ENCODE assay signal across 23 mouse cellular contexts in the genomic region with DNA sequence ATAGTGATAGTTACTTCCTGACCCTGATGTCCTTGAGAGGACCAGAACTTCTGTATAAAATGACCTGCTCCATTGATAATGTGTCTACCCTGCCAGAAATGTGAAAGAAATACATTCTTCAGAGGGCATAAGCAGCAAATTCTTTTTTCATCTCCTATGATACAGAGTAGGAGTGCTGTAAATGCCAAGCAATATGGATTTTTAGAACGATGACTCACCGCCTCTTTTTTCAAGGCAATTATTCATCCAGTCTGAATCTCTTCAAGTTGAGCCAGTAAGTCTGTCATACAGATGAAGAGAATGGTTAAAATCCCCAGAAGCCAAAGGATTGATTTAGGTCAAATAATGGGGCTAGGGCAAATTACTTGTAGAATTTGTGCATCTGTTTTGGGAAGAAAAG.
DNase-seq lines count a peak whose midpoint lies in the region; ATAC-seq and TF ChIP-seq lines count a peak whose summit lies in the region.
"Had no signal": no experiment of that assay in that cellular context is flagged by ENCODE, and none has a peak within 500 bp of the region (broad histone marks: within the 10 kb centered on the region; RNA-seq: fewer than 3 reads in every experiment).

No protein-coding gene starts in this region.

- ATAC-seq in frontal cortex, adult (ENCODE audit: low TSS enrichment): peak; percentile 91
- ATAC-seq in inflammation-experienced regulatory T-cells, adult 6 months: no peak
- ATAC-seq: forebrain, embryonic 14.5 days; hindbrain, embryonic 16.5 days had no signal

- DNase-seq in frontal cortex, postnatal 25 days (ENCODE audit: low spot score in 2 of 2): no peak
- no peak for DNase-seq in left cerebral cortex, adult 2 months (ENCODE audit: extremely low spot score in 1 of 2, low spot score in 2 of 2)
- DNase-seq in left cerebral cortex, postnatal 10 days (ENCODE audit: extremely low spot score in 1 of 2, low spot score in 2 of 2): no peak
- peak; percentile 11 for DNase-seq in 3T3-L1 (ENCODE audit: low read depth, low spot score)
- peak; percentile 42 for DNase-seq in telencephalon, adult 2 months (ENCODE audit: low read depth, low spot score)
- DNase-seq: adrenal gland, adult 2 months; adrenal gland, postnatal 25 days; cerebellum, adult 8-10 months; cerebellum, postnatal 14 days; embryo, embryonic 11 days; gastrocnemius, postnatal 10 days; heart, adult 18-20 months; heart, postnatal 10 days; heart, postnatal 4 days had no signal

- no peak overlapping the region for H3K4me3 ChIP-seq in left cerebral cortex, adult 2 months
- H3K4me3 ChIP-seq: embryonic facial prominence, embryonic 15.5 days; erythroblast, embryonic 14.5 days; forebrain, embryonic 10.5 days; heart, embryonic 10.5 days; hindbrain, embryonic 12.5 days had no signal

- TF ChIP-seq CTCF in left cerebral cortex, adult 2 months (IDR thresholded peaks at IDR 0.05): no peak

- H3K27ac ChIP-seq in left cerebral cortex, adult 2 months: peak overlapping the region; percentile 47
- H3K27ac ChIP-seq: embryonic facial prominence, embryonic 15.5 days; forebrain, embryonic 10.5 days; heart, embryonic 10.5 days; hindbrain, embryonic 12.5 days had no signal

- intact Hi-C loops in left cerebral cortex, adult 2 months (cut with DNase I): loop anchor here (2.0 to 10.0 kb wide), 2 partner anchors 230 to 272 kb away; a partner anchor contains a TSS
- intact Hi-C loops in left cerebral cortex, postnatal 10 days (cut with DNase I): no loop called here

Comparison
In these comparisons a context has a peak if more than half of its experiments do, and no peak if none do; other contexts are left out.
1. DNase-seq: peak in 3T3-L1 (single experiment) and telencephalon, adult 2 months (single experiment); none in frontal cortex, postnatal 25 days (0 of 2), left cerebral cortex, adult 2 months (0 of 2) and left cerebral cortex, postnatal 10 days (0 of 2).